Mouse (Mus musculus) forelimb bud, embryonic 11.5 days (tissue): ENCODE results near the gene Lgr6.

Experiments used
- DNase-seq: peaks from one replicate; pipeline ENCODE4 v3.0.0-alpha.2; 2012; ENCODE audit warnings: low read depth, low spot score

Gene Lgr6

DNA sequence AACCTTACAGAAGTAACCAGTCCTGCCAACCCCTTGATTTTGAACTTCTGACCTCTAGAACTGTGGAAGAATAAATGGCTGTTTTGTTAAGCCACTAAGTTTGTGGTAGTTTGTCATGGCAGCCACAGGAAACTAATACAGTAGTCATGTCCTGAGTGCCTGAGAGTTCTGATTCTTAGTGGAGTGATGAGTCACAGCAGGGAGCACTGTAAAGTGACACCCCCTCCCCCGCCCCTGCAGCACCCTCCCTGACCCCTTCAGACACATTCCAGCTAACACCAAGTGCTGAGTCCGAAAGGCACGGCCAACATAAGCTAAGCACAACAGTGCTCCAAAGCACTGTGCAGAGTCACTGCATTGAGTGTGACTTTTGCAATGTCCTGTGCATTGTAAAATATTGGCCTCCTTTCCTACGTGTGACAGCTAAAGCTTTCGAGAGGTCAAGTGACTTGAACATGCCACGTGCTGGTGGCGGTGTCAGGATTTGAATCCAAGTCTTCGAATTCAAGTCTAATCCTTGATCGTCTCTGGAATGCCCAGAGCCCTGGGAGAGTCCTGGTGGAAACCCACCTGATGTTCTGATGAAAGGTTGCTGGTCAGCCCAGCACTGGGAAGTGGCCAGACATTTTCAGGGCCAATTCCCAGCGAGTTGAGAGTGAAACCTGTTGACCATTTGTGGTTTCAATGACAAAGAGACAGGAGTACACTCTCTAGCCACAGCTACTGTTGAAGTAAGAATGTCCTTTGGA is 88.0 kb downstream of the Lgr6 start:
- DNase-seq: no peak

DNA sequence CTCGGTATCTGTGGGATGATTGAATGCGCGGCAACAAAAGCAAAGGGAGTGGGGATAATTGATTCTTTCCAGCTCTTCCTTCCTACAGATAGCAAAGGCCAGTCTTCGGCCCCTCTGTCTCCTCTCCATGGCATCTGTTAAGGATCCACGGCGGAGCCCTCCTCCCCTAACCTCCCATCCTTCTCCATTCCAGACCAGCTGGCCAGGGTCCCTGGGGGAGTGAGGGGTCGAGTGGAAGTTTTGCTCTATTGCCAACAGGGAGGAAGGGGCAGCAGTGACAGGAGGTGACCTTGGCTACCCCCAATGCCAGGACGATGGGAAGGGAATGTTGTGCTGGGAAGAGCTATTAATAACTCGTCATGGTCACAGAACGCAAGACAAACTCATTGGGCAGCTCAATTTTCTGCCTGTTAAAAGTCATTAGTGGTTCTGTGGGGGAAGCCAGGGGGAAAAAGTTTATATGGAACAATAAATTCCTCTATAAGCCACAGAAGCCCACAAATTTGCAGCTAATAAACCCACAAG is 90.1 kb downstream of the Lgr6 start:
- DNase-seq: no peak

DNA sequence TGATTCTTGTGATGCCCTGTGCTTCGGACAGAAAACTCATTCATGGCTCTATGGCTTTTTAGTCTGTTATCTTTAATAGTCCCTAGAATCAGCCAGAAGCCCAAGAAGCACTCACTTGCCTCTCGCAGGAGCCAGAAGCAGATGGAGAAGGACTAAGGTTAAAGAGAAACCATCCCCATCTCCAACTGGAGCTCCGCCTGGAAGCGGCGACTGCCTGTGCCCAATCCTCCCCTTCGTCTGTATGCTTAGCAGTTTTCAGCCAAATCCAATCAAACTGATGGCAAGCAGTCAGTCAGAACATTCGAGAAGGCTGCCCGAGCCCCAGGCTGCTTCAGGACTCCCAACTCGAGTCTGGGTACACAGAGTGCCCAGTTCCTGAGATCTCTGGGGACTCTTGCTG is 92.6 kb downstream of the Lgr6 start:
- DNase-seq: no peak

DNA sequence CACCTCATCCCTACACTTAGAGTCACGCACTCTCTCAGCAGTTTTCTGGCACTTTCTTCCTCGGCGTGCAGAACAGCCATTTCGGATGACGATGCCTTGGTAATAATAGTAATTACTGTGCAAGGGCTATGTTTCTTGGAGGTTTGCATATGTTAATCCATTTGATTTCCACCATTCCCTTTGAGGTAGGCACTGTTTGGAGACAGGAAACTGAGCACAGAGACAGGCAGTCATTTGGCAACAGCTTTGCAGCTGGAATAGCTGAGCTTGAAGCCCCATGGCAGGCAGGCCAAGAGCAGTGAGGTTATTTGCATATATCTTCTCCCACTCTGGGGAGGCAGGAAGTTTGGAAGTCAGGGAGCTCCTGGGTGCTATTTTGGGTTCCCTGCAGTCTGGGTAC is 93.2 kb downstream of the Lgr6 start:
- no peak for DNase-seq

DNA sequence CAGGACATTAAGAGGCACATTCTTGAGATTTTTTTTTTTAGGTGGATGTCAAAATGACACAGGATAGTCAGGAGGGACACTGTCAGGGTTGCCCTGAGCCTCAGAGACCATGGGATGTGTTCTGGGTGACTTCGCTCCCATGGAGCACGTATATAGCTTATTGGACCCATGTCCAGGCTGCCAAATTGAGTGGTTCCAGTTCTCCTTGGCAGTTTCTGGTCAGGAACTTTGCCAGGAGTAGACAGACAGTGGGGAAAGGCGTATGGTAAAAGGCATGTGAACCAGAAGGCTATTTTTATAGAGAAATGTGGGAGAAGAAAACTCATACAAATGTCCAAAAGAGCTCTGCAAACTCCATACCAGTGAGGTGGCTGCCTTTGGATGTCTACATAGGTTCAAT is 95.2 kb downstream of the Lgr6 start:
- DNase-seq: no peak

- DNase-seq: no peak
Observed at GRCm38 (mm10) chr1:135005696-135006095, 99.4 kb downstream of the Lgr6 start.

- no peak for DNase-seq
Observed at GRCm38 (mm10) chr1:135003346-135003745, 101.7 kb downstream of the Lgr6 start.

- no peak for DNase-seq
Observed at GRCm38 (mm10) chr1:135000527-135000926, 104.5 kb downstream of the Lgr6 start.

GRCm38 (mm10) chr1:134998231-134998630 is 106.8 kb downstream of the Lgr6 start:
- DNase-seq: no peak

DNA sequence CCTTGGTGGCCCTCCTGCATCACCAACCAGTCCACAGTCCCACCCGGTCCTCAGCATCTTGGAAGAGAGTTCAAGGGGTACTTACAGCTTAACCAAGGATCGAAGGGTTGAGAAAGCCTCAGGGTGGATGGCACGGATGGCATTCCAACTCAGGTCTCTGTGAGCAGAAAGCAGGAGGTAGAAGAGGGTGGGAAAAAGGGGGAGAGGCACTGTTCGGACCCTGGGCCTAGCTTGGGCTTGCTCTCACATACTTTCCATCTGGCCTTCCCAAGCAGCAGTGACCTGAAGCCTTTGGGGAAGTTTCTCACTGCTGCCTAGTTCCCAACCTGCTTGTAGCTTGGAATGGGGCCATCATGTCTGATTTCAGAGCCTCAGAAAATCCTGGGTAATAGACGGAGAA is 107.5 kb downstream of the Lgr6 start:
- no peak for DNase-seq

DNA sequence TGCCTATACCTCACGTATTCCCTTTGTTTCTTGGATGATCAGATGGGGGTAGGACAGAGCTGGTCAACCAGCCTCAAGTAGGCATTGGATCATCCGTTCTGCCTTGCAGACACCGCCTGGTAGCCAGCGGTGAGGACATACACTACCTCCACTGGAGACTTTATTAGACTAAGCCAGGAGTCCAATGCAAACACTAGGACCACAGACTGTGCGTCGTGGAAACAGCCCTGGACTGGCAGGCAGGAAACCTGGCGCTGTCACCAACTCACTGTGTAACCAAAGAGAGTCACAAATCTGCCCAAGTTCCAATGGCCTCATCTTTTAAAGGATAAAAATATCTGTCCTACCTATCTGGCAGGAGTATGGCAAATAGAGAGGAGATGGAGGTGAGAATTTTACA is 108.6 kb downstream of the Lgr6 start:
- no peak for DNase-seq

GRCm38 (mm10) chr1:134995954-134996353 is 109.1 kb downstream of the Lgr6 start:
- DNase-seq: no peak

DNA sequence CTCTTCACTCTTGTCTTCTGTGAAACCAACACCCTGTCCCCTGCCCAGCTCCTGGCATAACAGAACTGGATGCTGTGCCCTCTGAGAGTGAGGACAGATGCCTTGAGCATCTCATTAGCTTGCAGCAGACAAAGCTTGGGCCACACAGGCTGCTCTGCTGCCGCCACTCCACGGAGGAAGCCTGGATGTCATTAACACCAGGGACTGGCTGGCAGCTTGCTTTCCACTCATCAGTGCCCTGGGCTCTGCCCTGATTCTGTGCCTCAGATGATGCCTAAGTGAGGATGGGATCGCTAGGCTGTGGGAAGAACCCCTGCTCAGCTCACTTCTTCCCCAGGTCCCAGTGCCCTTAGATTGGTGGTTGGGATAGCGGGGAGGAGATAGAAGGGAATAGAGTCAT is 109.6 kb downstream of the Lgr6 start:
- DNase-seq: no peak

DNA sequence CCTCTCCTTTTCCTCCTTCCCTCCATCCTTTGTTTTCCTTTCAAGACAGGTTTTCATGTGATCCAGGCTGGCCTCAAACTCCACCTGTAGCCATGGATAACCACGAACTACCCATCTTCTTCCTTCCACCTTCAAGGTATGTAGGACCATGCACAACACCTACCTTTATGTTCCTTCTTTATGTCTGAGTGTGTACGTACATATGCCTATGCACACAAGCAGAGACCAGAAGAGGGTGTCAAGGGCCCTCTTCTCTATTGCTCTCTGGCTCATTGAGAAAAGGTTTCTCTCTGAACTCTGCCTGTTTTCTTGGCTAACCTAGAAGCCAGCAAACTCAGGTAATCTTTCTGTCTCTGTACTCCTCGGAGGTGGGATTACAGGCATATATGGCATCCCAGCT is 110.3 kb downstream of the Lgr6 start:
- no peak for DNase-seq

- peak; percentile 21 for DNase-seq
Observed at GRCm38 (mm10) chr1:134992046-134992645, 112.9 kb downstream of the Lgr6 start.

DNA sequence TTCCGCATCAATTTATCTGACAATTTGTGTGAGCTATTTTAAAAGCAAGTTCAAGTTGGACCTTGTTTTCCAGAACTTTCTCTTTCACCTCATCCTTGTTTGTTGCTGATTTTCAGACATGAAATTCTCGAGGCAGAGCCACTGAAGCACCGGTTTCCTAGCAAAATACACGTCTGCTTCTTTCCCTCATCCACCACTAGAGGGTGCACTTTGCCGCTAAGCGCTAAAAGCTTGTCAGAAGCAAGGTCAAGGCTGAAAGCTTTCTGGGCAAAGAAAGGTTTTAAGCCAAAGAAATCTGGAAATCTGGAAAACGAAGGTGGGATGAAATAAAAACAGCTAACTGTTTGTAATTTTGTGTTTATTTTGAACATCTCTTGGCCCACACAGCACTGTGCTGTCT is 115.7 kb downstream of the Lgr6 start:
- peak; percentile 92 for DNase-seq

DNA sequence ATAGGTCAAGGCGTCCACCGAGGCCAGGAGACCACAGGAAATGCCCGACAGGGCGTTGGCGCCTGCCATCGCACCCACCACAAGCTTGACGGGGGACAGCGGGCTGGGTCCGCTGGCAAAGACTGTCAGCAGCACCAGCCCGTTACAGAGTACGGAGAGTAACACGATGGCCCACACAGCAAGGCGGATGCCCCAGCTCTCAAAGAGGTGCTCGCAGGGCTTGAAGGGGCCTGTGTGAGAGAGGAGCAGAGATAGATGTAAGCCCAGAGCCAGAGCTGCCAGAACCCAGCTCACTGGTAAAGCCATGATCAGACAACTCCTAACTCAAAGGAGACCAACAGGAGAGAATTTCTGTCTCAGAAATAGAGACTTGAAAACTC is 117.1 kb downstream of the Lgr6 start:
- DNase-seq: no peak

DNA sequence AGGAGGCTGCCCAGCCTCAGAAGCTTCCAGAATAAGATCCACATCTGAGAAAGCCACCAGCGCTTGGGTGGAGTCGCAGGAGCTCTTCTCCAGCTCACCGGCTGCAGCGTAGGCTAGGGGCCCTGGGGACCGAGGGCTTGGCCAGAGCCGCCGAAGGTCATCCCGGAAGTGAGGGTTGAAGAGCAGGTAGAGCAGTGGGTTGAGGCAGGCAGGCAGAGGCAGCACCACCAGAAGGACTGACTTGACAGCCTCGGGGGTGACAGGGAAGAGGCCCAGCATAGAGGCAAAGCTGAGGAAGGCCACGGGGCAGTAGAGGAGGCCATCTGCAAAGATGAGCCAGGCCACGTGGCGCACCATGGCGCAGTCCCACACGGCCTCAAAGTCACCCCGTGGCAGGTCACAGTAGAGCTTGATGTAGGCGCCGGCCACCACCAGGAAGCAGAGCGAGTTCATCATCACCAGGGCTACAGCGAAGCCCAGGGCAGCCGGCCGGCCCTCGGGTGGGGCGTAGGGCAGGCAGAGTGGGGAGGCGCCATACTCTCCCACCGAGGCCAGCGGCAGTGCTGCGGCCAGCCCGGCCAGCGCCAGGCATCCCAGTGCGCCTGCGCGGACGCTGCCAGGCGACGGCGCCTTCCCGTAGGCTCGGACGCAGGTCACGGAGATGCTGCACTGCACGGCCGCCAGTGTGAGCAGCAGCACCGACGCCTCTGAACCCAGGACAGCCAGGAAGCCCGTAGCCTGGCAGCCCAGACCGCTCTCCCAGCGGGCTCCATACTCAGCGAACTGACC is 117.7 kb downstream of the Lgr6 start:
- DNase-seq: peak; percentile 63

DNA sequence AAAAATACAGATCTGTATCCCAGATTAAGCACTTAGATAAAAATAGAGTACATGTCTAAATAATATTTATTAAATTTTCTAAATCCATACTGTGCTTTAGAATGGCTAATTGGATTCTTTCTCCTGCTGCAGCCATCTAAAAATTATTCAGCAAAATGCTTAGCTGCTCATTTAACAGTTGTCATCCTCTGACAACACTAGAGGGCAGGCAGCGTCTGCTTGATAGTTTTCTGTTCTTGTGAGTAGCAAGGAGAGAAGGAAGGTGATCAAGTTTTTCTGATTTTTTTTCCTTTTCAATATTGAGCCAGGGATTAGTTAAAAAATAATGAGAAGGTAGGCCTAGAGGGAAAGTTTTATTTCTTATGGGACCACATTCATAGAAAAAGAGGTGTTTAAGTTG is 132.2 kb downstream of the Lgr6 start:
- DNase-seq: no peak

GRCm38 (mm10) chr1:134965430-134965829 is 139.6 kb downstream of the Lgr6 start:
- DNase-seq: no peak

DNA sequence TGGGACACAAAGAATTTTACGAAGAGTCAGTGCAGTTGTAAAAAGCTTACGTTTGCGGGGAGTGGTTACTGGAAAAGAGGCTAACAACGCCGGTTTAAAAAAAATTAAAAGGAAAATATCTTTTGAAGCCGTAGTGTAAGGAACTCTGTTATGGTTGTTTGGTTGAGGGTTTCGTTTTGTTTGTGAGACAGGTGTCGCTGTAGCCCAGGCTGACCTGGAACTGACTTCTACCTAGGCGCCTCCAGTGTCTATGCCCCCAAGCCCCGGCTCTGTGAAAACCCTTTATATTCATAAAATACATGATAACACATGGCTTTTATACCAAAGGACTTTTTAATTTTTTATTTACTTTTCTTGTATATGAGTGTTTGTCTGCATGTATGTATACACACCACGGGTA is 142.3 kb downstream of the Lgr6 start:
- DNase-seq: no peak

DNA sequence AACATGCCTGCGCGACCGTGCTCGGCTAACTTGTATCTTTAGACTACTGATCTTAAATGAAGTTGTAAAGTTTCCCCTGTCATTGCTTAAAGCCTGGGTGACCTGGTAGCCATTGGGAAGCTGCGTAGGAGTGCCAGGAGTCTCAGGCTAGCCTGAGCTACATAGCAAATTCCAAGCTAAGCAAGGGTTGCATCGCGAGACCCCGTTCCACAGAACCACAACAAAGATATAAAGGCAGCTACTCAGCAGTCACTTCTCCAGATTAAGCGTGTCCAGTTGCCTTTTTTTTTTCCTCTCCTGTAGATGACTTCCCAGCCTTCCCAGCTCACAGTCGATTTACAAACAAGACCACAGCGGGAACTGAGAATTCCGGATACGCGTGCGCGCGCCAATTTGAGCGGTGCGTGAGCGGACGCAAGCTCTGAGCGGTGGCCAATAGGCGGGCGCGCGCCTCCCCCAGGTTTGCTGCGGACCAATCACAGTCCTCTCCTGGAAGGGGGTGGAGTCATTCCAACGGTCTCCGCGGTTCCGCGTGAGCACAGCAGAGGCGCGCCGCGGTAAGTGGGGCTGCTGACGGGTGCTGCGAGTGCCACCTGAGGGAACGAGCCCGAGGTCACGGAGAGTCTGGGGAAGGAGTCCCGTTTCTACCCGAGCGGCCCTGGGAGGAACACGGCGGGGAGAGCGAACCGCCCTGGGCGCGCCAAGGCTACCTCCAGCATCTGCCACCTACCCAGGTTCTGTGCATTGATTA is 142.8 kb downstream of the Lgr6 start, which contains the start of gene Ube2t:
Ube2t (plus strand) TSS at position 513 of the 751 bp plus-strand sequence.
- peak; percentile 95 for DNase-seq
